Mouse (Mus musculus) erythroblast, embryonic 14.5 days (primary cell): ENCODE measurements around the gene Rad51b.

Experiments
- GATA1 ChIP-seq: IDR thresholded peaks from 2 replicates; pipeline ENCODE4 v1.6.1; 2012; ENCODE audit warnings: low read length, inconsistent platforms, mixed read lengths
- TAL1 ChIP-seq: IDR thresholded peaks from 3 replicates; pipeline ENCODE4 v1.6.1; 2012; ENCODE audit warnings: low read length, inconsistent platforms, mixed read lengths

- TF ChIP-seq GATA1 (no peak), TAL1 (no peak)
These were observed 111.6 kb downstream of the Rad51b start for GRCm38 (mm10) chr12:79408677-79409076.
